ENCODE assay signal across 8 mouse cellular contexts in genomic region chr5:64739311-64740261, GRCm38 (mm10).
A peak's percentile ranks its signal among the peaks of the same experiment; 100 is the strongest.
DNase-seq lines count a peak whose midpoint lies in the region; ATAC-seq and TF ChIP-seq lines count a peak whose summit lies in the region.

No protein-coding gene starts in this region.

- H3K36me3 ChIP-seq in intestine, embryonic 14.5 days (ENCODE audit: control insufficient read depth, insufficient read depth, low read length) = no peaks in the 10 kb centered on the region
- H3K36me3 ChIP-seq in intestine, postnatal 0 days (ENCODE audit: control insufficient read depth, insufficient read depth) = no peaks in the 10 kb centered on the region
- H3K36me3 ChIP-seq in heart, embryonic 15.5 days = no peaks in the 10 kb centered on the region
- H3K36me3 ChIP-seq in liver, embryonic 13.5 days = no peaks in the 10 kb centered on the region
- H3K36me3 ChIP-seq in stomach, embryonic 14.5 days (ENCODE audit: control insufficient read depth, insufficient read depth, low read length) = no peaks in the 10 kb centered on the region

- peak overlapping the region; percentile 22 for H3K4me2 ChIP-seq in intestine, embryonic 14.5 days (ENCODE audit: low read length)
- H3K4me2 ChIP-seq in intestine, postnatal 0 days (replicated peaks; ENCODE audit: low read depth) = no peak overlapping the region
- peak overlapping the region; percentile 18; the same call in 1 of the 2 replicates for H3K4me2 ChIP-seq in heart, embryonic 15.5 days
- no peak overlapping the region for H3K4me2 ChIP-seq in liver, embryonic 13.5 days
- peak overlapping the region; percentile 17; the same call in 1 of the 2 replicates for H3K4me2 ChIP-seq in stomach, embryonic 14.5 days (replicated peaks; ENCODE audit: low read depth, low read length)

- no peak for TF ChIP-seq CTCF in intestine, postnatal 0 days (IDR thresholded peaks at IDR 0.05; ENCODE audit: low read depth)

- peak; percentile 69 for ATAC-seq in intestine, embryonic 14.5 days (replicated peaks; ENCODE audit: low FRiP score, low TSS enrichment, low read depth)
- no peak for ATAC-seq in intestine, postnatal 0 days
- peak; percentile 58 for ATAC-seq in heart, embryonic 15.5 days (replicated peaks; ENCODE audit: insufficient number of reproducible peaks, insufficient read depth, low FRiP score, low read depth)
- 0 out of 2 replicates have a peak, but pooled peaks have one; percentile 23 for ATAC-seq in liver, embryonic 13.5 days (ENCODE audit: low read depth)
- peak; percentile 84 for ATAC-seq in stomach, embryonic 14.5 days (ENCODE audit: insufficient number of reproducible peaks, insufficient read depth, low FRiP score, low read depth)

- H3K27me3 ChIP-seq in intestine, embryonic 14.5 days (replicated peaks; ENCODE audit: control insufficient read depth, insufficient read depth, low read length) = no peaks in the 10 kb centered on the region
- no peaks in the 10 kb centered on the region for H3K27me3 ChIP-seq in intestine, postnatal 0 days (replicated peaks; ENCODE audit: control insufficient read depth, insufficient read depth, low read length)
- H3K27me3 ChIP-seq in heart, embryonic 15.5 days = no peaks in the 10 kb centered on the region
- no peaks in the 10 kb centered on the region for H3K27me3 ChIP-seq in liver, embryonic 13.5 days
- no peaks in the 10 kb centered on the region for H3K27me3 ChIP-seq in stomach, embryonic 14.5 days (ENCODE audit: control insufficient read depth, insufficient read depth, low read length)

- H3K27ac ChIP-seq in intestine, embryonic 14.5 days (ENCODE audit: low read depth) = peak overlapping the region; percentile 39
- H3K27ac ChIP-seq in intestine, postnatal 0 days (ENCODE audit: low read depth, low read length) = no peak overlapping the region
- peak overlapping the region; percentile 53 for H3K27ac ChIP-seq in heart, embryonic 15.5 days
- H3K27ac ChIP-seq in liver, embryonic 13.5 days = no peak overlapping the region
- peak overlapping the region; percentile 74 for H3K27ac ChIP-seq in stomach, embryonic 14.5 days (ENCODE audit: low read length)

- WGBS in intestine, embryonic 14.5 days = 7% methylated on average over 15 of the region's 15 CpGs
- WGBS in intestine, postnatal 0 days = 36% methylated on average over 15 of the region's 15 CpGs
- WGBS in heart, embryonic 15.5 days = 26% methylated on average over 15 of the region's 15 CpGs
- WGBS in liver, embryonic 13.5 days (ENCODE audit: insufficient replicate concordance) = 56% methylated on average over 15 of the region's 15 CpGs
- WGBS in stomach, embryonic 14.5 days = 10% methylated on average over 15 of the region's 15 CpGs

- no peaks in the 10 kb centered on the region for H3K9me3 ChIP-seq in intestine, embryonic 14.5 days (ENCODE audit: control insufficient read depth, low read length)
- H3K9me3 ChIP-seq in intestine, postnatal 0 days (ENCODE audit: control insufficient read depth) = no peaks in the 10 kb centered on the region
- no peaks in the 10 kb centered on the region for H3K9me3 ChIP-seq in heart, embryonic 15.5 days (replicated peaks)
- H3K9me3 ChIP-seq in liver, embryonic 13.5 days (replicated peaks) = no peaks in the 10 kb centered on the region
- no peaks in the 10 kb centered on the region for H3K9me3 ChIP-seq in stomach, embryonic 14.5 days (ENCODE audit: control insufficient read depth, low read depth, low read length)

- peak; percentile 67 for DNase-seq in intestine, embryonic 14.5 days (ENCODE audit: low spot score)
- no peak for DNase-seq in liver, embryonic 13.5 days
- DNase-seq in Muller cell, postnatal 12 days (ENCODE audit: inconsistent ontology term) = no peak
- DNase-seq in cerebellum, postnatal 14 days = no peak
- DNase-seq in adrenal gland, postnatal 10 days = no peak

- H3K4me3 ChIP-seq in intestine, embryonic 14.5 days (ENCODE audit: low read depth, low read length) = no peak overlapping the region
- H3K4me3 ChIP-seq in intestine, postnatal 0 days (ENCODE audit: low read depth, low read length) = no peak overlapping the region
- no peak overlapping the region for H3K4me3 ChIP-seq in heart, embryonic 15.5 days
- H3K4me3 ChIP-seq in liver, embryonic 13.5 days (replicated peaks) = no peak overlapping the region
- no peak overlapping the region for H3K4me3 ChIP-seq in stomach, embryonic 14.5 days (ENCODE audit: low read depth, low read length)

- peaks cover 27% of the 10 kb centered on the region for H3K4me1 ChIP-seq in intestine, embryonic 14.5 days (replicated peaks; ENCODE audit: control insufficient read depth, insufficient read depth, low read length)
- 0 out of 2 replicates have a peak, but pooled peaks cover 3% of the 10 kb centered on the region for H3K4me1 ChIP-seq in intestine, postnatal 0 days (replicated peaks; ENCODE audit: control insufficient read depth, insufficient read depth, low read length)
- peaks cover 25% of the 10 kb centered on the region for H3K4me1 ChIP-seq in heart, embryonic 15.5 days (replicated peaks)
- peaks cover 24% of the 10 kb centered on the region for H3K4me1 ChIP-seq in liver, embryonic 13.5 days (replicated peaks)
- H3K4me1 ChIP-seq in stomach, embryonic 14.5 days (ENCODE audit: control insufficient read depth, insufficient read depth, low read length) = peaks cover 26% of the 10 kb centered on the region

- no peak overlapping the region for H3K9ac ChIP-seq in intestine, embryonic 14.5 days (ENCODE audit: low read length)
- H3K9ac ChIP-seq in intestine, postnatal 0 days (ENCODE audit: low read depth, low read length) = no peak overlapping the region
- H3K9ac ChIP-seq in heart, embryonic 15.5 days = no peak overlapping the region
- no peak overlapping the region for H3K9ac ChIP-seq in liver, embryonic 13.5 days
- H3K9ac ChIP-seq in stomach, embryonic 14.5 days (replicated peaks; ENCODE audit: low read depth, low read length) = no peak overlapping the region

Comparison
In these comparisons a context has a peak if more than half of its experiments do, and no peak if none do; other contexts are left out.
1. H3K27ac ChIP-seq: peak in intestine, embryonic 14.5 days (single experiment), heart, embryonic 15.5 days (single experiment) and stomach, embryonic 14.5 days (single experiment); none in intestine, postnatal 0 days (single experiment) and liver, embryonic 13.5 days (single experiment).
2. H3K4me2 ChIP-seq: peak in intestine, embryonic 14.5 days (single experiment), heart, embryonic 15.5 days (single experiment) and stomach, embryonic 14.5 days (single experiment); none in intestine, postnatal 0 days (single experiment) and liver, embryonic 13.5 days (single experiment).